Mouse (Mus musculus) megakaryocyte, embryonic 14.5 days (primary cell): Measurements from ENCODE around the gene Sypl. TPM values are rescaled to one million over a fixed set of nuclear protein-coding genes. Genes with fewer than 3 reads are reported as not detected.

Experiments used
- H3K27me3 ChIP-seq: replicated peaks from 2 replicates; pipeline ENCODE3; 2012; ENCODE audit warnings: inconsistent platforms
- H3K36me3 ChIP-seq: replicated peaks from 2 replicates; pipeline ENCODE3; 2012; ENCODE audit warnings: low read length, inconsistent platforms, mixed read lengths
- H3K4me1 ChIP-seq: 2 replicates; pipeline ENCODE4 v1.6.1; 2012; ENCODE audit warnings: inconsistent platforms
- H3K4me3 ChIP-seq: replicated peaks from 2 replicates; pipeline ENCODE3; 2012; ENCODE audit warnings: moderate library complexity, mild to moderate bottlenecking, inconsistent platforms
- H3K9me3 ChIP-seq: 2 replicates; pipeline ENCODE4 v1.6.1; 2012; ENCODE audit warnings: inconsistent platforms
- FLI1 ChIP-seq: IDR thresholded peaks from 2 replicates; pipeline ENCODE4 v1.6.1; 2012; ENCODE audit warnings: low read length, inconsistent platforms, mixed read lengths
- GATA1 ChIP-seq: IDR thresholded peaks from 3 replicates; pipeline ENCODE4 v1.6.1; 2012; ENCODE audit warnings: mixed read lengths, low read length, inconsistent platforms, borderline replicate concordance
- polyA plus RNA-seq: library from polyadenylated mRNA; stranded (reverse); fragments of >175 nt; gene quantifications from 2 replicates; pipeline ENCODE4 v1.2.3, GENCODE M21; 2012; ENCODE audit warnings: low replicate concordance; ENCODE audit not compliant: insufficient read depth

The Sypl gene
- polyA plus RNA-seq, 1 experiment = 7.1 TPM

GRCm38 (mm10) chr12:32962132-32962531 lies 8.4 kb downstream of the Sypl start:
- H3K36me3 ChIP-seq = peaks cover 19% of the 10 kb centered on the region
- H3K4me3 ChIP-seq = peak overlapping the region; percentile 68
- no peaks in the 10 kb centered on the region for H3K27me3 ChIP-seq
- H3K9me3 ChIP-seq = no peaks in the 10 kb centered on the region
- peaks cover 67% of the 10 kb centered on the region for H3K4me1 ChIP-seq
- TF ChIP-seq FLI1 (no peak), GATA1 (no peak)

GRCm38 (mm10) chr12:32963858-32964257 lies 10.2 kb downstream of the Sypl start:
- H3K9me3 ChIP-seq = no peaks in the 10 kb centered on the region
- no peak for TF ChIP-seq FLI1
- no peak for TF ChIP-seq GATA1
- peaks cover 31% of the 10 kb centered on the region for H3K36me3 ChIP-seq
- peaks cover 56% of the 10 kb centered on the region for H3K4me1 ChIP-seq
- H3K4me3 ChIP-seq = peak overlapping the region; percentile 67
- H3K27me3 ChIP-seq = no peaks in the 10 kb centered on the region

- no peak overlapping the region for H3K4me3 ChIP-seq
- no peaks in the 10 kb centered on the region for H3K27me3 ChIP-seq
- no peaks in the 10 kb centered on the region for H3K9me3 ChIP-seq
- TF ChIP-seq GATA1 (no peak), FLI1 (no peak)
- peaks cover 81% of the 10 kb centered on the region for H3K36me3 ChIP-seq
- H3K4me1 ChIP-seq = peaks cover 12% of the 10 kb centered on the region
Observed at GRCm38 (mm10) chr12:32972287-32972686, 18.6 kb downstream of the Sypl start.

GRCm38 (mm10) chr12:32974893-32975292 lies 21.2 kb downstream of the Sypl start:
- Histone ChIP-seq H3K4me3 (no peak overlapping the region), H3K36me3 (peaks cover 73% of the 10 kb centered on the region), H3K4me1 (peaks cover 12% of the 10 kb centered on the region), H3K9me3 (no peaks in the 10 kb centered on the region), H3K27me3 (no peaks in the 10 kb centered on the region)
- no peak for TF ChIP-seq FLI1
- no peak for TF ChIP-seq GATA1

- Histone ChIP-seq H3K4me1 (peaks cover 12% of the 10 kb centered on the region), H3K9me3 (no peaks in the 10 kb centered on the region), H3K27me3 (no peaks in the 10 kb centered on the region), H3K4me3 (no peak overlapping the region), H3K36me3 (peaks cover 73% of the 10 kb centered on the region)
- TF ChIP-seq FLI1 (no peak), GATA1 (no peak)
Observed at GRCm38 (mm10) chr12:32975501-32975900, 21.8 kb downstream of the Sypl start.

GRCm38 (mm10) chr12:32982631-32983030 lies 28.9 kb downstream of the Sypl start:
- Histone ChIP-seq H3K9me3 (peaks cover 12% of the 10 kb centered on the region), H3K27me3 (no peaks in the 10 kb centered on the region), H3K4me1 (peaks cover 3% of the 10 kb centered on the region), H3K36me3 (peaks cover 34% of the 10 kb centered on the region), H3K4me3 (no peak overlapping the region)
- TF ChIP-seq FLI1 = no peak
- TF ChIP-seq GATA1 = no peak

- H3K36me3 ChIP-seq = peaks cover 30% of the 10 kb centered on the region
- H3K27me3 ChIP-seq = peaks cover 1% of the 10 kb centered on the region
- TF ChIP-seq GATA1 (no peak), FLI1 (no peak)
- no peak overlapping the region for H3K4me3 ChIP-seq
- H3K9me3 ChIP-seq = peaks cover 12% of the 10 kb centered on the region
- H3K4me1 ChIP-seq = peaks cover 3% of the 10 kb centered on the region
Observed at GRCm38 (mm10) chr12:32983081-32983480, 29.4 kb downstream of the Sypl start.

GRCm38 (mm10) chr12:32986284-32986683 lies 32.6 kb downstream of the Sypl start:
- peaks cover 2% of the 10 kb centered on the region for H3K27me3 ChIP-seq

GRCm38 (mm10) chr12:32989731-32990130 lies 36.0 kb downstream of the Sypl start:
- Histone ChIP-seq H3K36me3 (peaks cover 3% of the 10 kb centered on the region), H3K27me3 (peaks cover 11% of the 10 kb centered on the region), H3K4me3 (no peak overlapping the region), H3K4me1 (no peaks in the 10 kb centered on the region; the same call in 1 of the 2 replicates), H3K9me3 (peaks cover 8% of the 10 kb centered on the region)
- TF ChIP-seq FLI1 = no peak
- no peak for TF ChIP-seq GATA1

More at GRCm38 (mm10) chr12:32986284-32986683, 32.6 kb downstream of the Sypl start:
- Histone ChIP-seq H3K9me3 (peaks cover 15% of the 10 kb centered on the region), H3K4me1 (no peaks in the 10 kb centered on the region; the same call in none of the 2 replicates), H3K36me3 (peaks cover 12% of the 10 kb centered on the region), H3K4me3 (no peak overlapping the region)
- TF ChIP-seq GATA1 (no peak), FLI1 (no peak)

- H3K4me3 ChIP-seq = no peak overlapping the region
Observed at GRCm38 (mm10) chr12:32994081-32994480, 40.4 kb downstream of the Sypl start.

More at GRCm38 (mm10) chr12:32994081-32994480, 40.4 kb downstream of the Sypl start:
- no peak for TF ChIP-seq FLI1
- Histone ChIP-seq H3K36me3 (no peaks in the 10 kb centered on the region), H3K27me3 (peaks cover 19% of the 10 kb centered on the region), H3K4me1 (peaks cover 10% of the 10 kb centered on the region), H3K9me3 (peaks cover 3% of the 10 kb centered on the region; the same call in 1 of the 2 replicates)
